Mouse (Mus musculus) forebrain, postnatal 0 days (tissue): ENCODE measurements at regions not wholly inside any gene's neighbourhood (a gene's known extent, or its start where the extent isn't known, plus 50 kb on each side); places are given as distances from the start of the nearest gene placed in this dataset.

ENCODE experiments used
- ATAC-seq: fragments of 200-750 bp; cut with Nextera tagmentation; 2 replicates; pipeline ENCODE4 v1.8.0; 2017; ENCODE audit warnings: mild to moderate bottlenecking, moderate library complexity
- DNase-seq: peaks from one replicate; pipeline ENCODE4 v3.0.0-alpha.2; 2015
- H3K27ac ChIP-seq: fragments of 300-500 bp; sonication (generic); 2 replicates; pipeline ENCODE4 v1.5.1; 2014; ENCODE audit warnings: low read depth, mild to moderate bottlenecking, antibody characterized with exemption, low read length, moderate library complexity, mixed read lengths
- H3K27me3 ChIP-seq: fragments of 300-500 bp; sonication (generic); 2 replicates; pipeline ENCODE4 v1.6.1; 2014; ENCODE audit warnings: mild to moderate bottlenecking, low read length, mixed read lengths; ENCODE audit not compliant: insufficient read depth
- H3K36me3 ChIP-seq: fragments of 300-500 bp; sonication (generic); 2 replicates; pipeline ENCODE4 v1.6.1; 2014; ENCODE audit warnings: mild to moderate bottlenecking, moderate library complexity; ENCODE audit not compliant: insufficient read depth
- H3K4me1 ChIP-seq: fragments of 300-500 bp; sonication (generic); 2 replicates; pipeline ENCODE4 v1.6.1; 2014; ENCODE audit warnings: antibody characterized with exemption; ENCODE audit not compliant: insufficient read depth
- H3K4me2 ChIP-seq: fragments of 300-500 bp; sonication (generic); 2 replicates; pipeline ENCODE4 v1.6.1; 2014; ENCODE audit warnings: low read depth, mild to moderate bottlenecking, moderate library complexity
- H3K4me3 ChIP-seq: fragments of 300-500 bp; sonication (generic); 2 replicates; pipeline ENCODE4 v1.5.1; 2014; ENCODE audit warnings: low read depth, low read length, mixed read lengths
- H3K9ac ChIP-seq: fragments of 300-500 bp; sonication (generic); 2 replicates; pipeline ENCODE4 v1.6.1; 2014; ENCODE audit warnings: mild to moderate bottlenecking
- H3K9me3 ChIP-seq: fragments of 300-500 bp; sonication (generic); 2 replicates; pipeline ENCODE4 v1.6.1; 2016; ENCODE audit warnings: low read length
- CTCF ChIP-seq: sonication (generic); IDR thresholded peaks from 2 replicates; pipeline ENCODE4 v1.5.1; 2016; ENCODE audit warnings: antibody characterized with exemption, control low read depth, low read depth
- WGBS: fragments of 180-500 bp; shearing (Covaris S2); extraction: QIAGEN DNeasy Blood & Tissue Kit; methylation state at CpG from one replicate; pipeline ENCODE4 v1.1.7; 2014; 5-methylcytosine and 5-hydroxymethylcytosine counted together

GRCm38 (mm10) chr3:101170037-101171019 lies 60.2 kb upstream of the Ptgfrn start:
- no peak overlapping the region for H3K4me3 ChIP-seq
- TF ChIP-seq CTCF: no peak
- no peaks in the 10 kb centered on the region for H3K4me1 ChIP-seq
- whole genome bisulfite sequencing: 85% methylated on average over 15 of the region's 15 CpGs
- no peaks in the 10 kb centered on the region for H3K27me3 ChIP-seq
- no peak overlapping the region for H3K4me2 ChIP-seq
- H3K27ac ChIP-seq: no peak overlapping the region
- DNase-seq (no peak), ATAC-seq (no peak)
- no peaks in the 10 kb centered on the region for H3K36me3 ChIP-seq
- no peak overlapping the region for H3K9ac ChIP-seq
- H3K9me3 ChIP-seq: no peaks in the 10 kb centered on the region

GRCm38 (mm10) chr3:101167026-101167425 lies 56.9 kb upstream of the Ptgfrn start:
- Histone ChIP-seq H3K27ac (no peak overlapping the region), H3K9me3 (no peaks in the 10 kb centered on the region), H3K36me3 (no peaks in the 10 kb centered on the region), H3K27me3 (no peaks in the 10 kb centered on the region), H3K4me1 (peaks cover 10% of the 10 kb centered on the region), H3K4me2 (no peak overlapping the region), H3K9ac (no peak overlapping the region), H3K4me3 (no peak overlapping the region)
- WGBS: 86% methylated on average over 1 of the region's 1 CpGs
- no peak for TF ChIP-seq CTCF
- DNase-seq (no peak), ATAC-seq (no peak)

GRCm38 (mm10) chr3:101166580-101166979 lies 56.5 kb upstream of the Ptgfrn start:
- no peak overlapping the region for H3K27ac ChIP-seq

GRCm38 (mm10) chr3:101165261-101165660 lies 55.2 kb upstream of the Ptgfrn start:
- Histone ChIP-seq H3K9ac (no peak overlapping the region), H3K4me2 (no peak overlapping the region), H3K27me3 (no peaks in the 10 kb centered on the region), H3K4me3 (no peak overlapping the region), H3K9me3 (no peaks in the 10 kb centered on the region), H3K27ac (no peak overlapping the region), H3K4me1 (peaks cover 17% of the 10 kb centered on the region), H3K36me3 (no peaks in the 10 kb centered on the region)
- ATAC-seq (no peak), DNase-seq (no peak)
- WGBS: 68% methylated on average over 6 of the region's 6 CpGs
- TF ChIP-seq CTCF: no peak

More at GRCm38 (mm10) chr3:101166580-101166979, 56.5 kb upstream of the Ptgfrn start:
- no peak for DNase-seq
- no peaks in the 10 kb centered on the region for H3K9me3 ChIP-seq
- no peak for TF ChIP-seq CTCF
- H3K4me1 ChIP-seq: peaks cover 14% of the 10 kb centered on the region
- ATAC-seq: no peak
- H3K27me3 ChIP-seq: no peaks in the 10 kb centered on the region
- H3K4me2 ChIP-seq: no peak overlapping the region
- no peak overlapping the region for H3K4me3 ChIP-seq
- WGBS: 96% methylated on average over 7 of the region's 7 CpGs
- H3K9ac ChIP-seq: no peak overlapping the region
- no peaks in the 10 kb centered on the region for H3K36me3 ChIP-seq

GRCm38 (mm10) chr3:101164771-101165170 lies 54.7 kb upstream of the Ptgfrn start:
- H3K4me1 ChIP-seq: peaks cover 17% of the 10 kb centered on the region
- H3K27me3 ChIP-seq: no peaks in the 10 kb centered on the region
- TF ChIP-seq CTCF: no peak
- no peak for DNase-seq
- 87% methylated on average over 5 of the region's 5 CpGs for WGBS
- no peak overlapping the region for H3K4me3 ChIP-seq
- no peaks in the 10 kb centered on the region for H3K9me3 ChIP-seq
- no peak overlapping the region for H3K4me2 ChIP-seq
- no peak for ATAC-seq
- H3K36me3 ChIP-seq: no peaks in the 10 kb centered on the region
- no peak overlapping the region for H3K27ac ChIP-seq
- H3K9ac ChIP-seq: no peak overlapping the region

GRCm38 (mm10) chr3:101163991-101164434 lies 53.9 kb upstream of the Ptgfrn start:
- no peak overlapping the region for H3K4me2 ChIP-seq
- ATAC-seq (no peak), DNase-seq (no peak)
- H3K4me3 ChIP-seq: no peak overlapping the region
- H3K27me3 ChIP-seq: no peaks in the 10 kb centered on the region
- H3K9ac ChIP-seq: no peak overlapping the region
- H3K36me3 ChIP-seq: no peaks in the 10 kb centered on the region
- H3K27ac ChIP-seq: no peak overlapping the region
- TF ChIP-seq CTCF: no peak
- no peaks in the 10 kb centered on the region for H3K9me3 ChIP-seq
- peaks cover 17% of the 10 kb centered on the region for H3K4me1 ChIP-seq
- 79% methylated on average over 4 of the region's 4 CpGs for WGBS
